Mouse (Mus musculus): Measurements from ENCODE around the gene Cog5. TPM values are rescaled to one million over a fixed set of nuclear protein-coding genes. Genes with fewer than 3 reads are reported as not detected.

Gene Cog5
- polyA plus RNA-seq, 2 experiments, result 6.0 to 7.8 TPM

DNA sequence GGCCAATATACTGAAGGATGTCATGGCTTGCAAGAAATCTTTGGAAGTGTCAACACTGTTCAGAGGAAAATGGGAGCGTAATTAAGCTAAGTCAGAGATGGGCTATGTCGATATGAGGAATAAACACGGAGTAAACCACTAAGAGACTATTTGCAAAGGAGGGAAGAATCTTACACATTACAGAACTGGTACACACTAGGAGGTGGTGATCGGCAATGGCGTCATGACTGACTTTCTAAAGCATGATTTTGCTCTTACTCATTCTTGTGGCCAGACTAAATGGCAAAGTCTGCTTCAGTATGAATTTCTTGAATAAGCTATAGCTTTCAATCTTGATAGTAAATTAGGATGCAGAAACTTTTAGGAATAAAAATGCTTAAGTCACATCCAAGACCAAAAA lies 1.1 kb upstream of the Cog5 start:
- H3K9ac ChIP-seq (replicated peaks), result no peak overlapping the region; the same call in 1 of the 2 replicates
- H3K4me2 ChIP-seq (ENCODE audit: low read depth), result peak overlapping the region; percentile 82
- no peaks in the 10 kb centered on the region for H3K9me3 ChIP-seq (ENCODE audit: control insufficient read depth, low read length)
- 44% methylated on average over 5 of the region's 5 CpGs for WGBS (ENCODE audit: insufficient replicate concordance)
- TF ChIP-seq EP300 (IDR thresholded peaks at IDR 0.05; ENCODE audit: low read depth) (no peak), CTCF (IDR thresholded peaks at IDR 0.05; ENCODE audit: low read depth) (no peak)
- peak overlapping the region; percentile 1 to 84; a peak in 2 of 4 replicates for H3K4me3 ChIP-seq (ENCODE audit: insufficient read depth in 1 of 2, low read depth in 2 of 2, low read length in 2 of 2)
- no peaks in the 10 kb centered on the region for H3K36me3 ChIP-seq (replicated peaks; ENCODE audit: control insufficient read depth, insufficient read depth, low read depth)
- H3K27ac ChIP-seq, result no peak overlapping the region
- ATAC-seq (ENCODE audit: insufficient read depth) (no peak), DNase-seq (ENCODE audit: low read depth in 3 of 3, low spot score in 3 of 3) (no peak)
- H3K27me3 ChIP-seq (ENCODE audit: control insufficient read depth, insufficient read depth, low read length), result no peaks in the 10 kb centered on the region
- H3K4me1 ChIP-seq (replicated peaks; ENCODE audit: control insufficient read depth in 2 of 2, insufficient read depth in 2 of 2, low read length in 1 of 2), result peaks cover 5 to 6% of the 10 kb centered on the region in 2 experiments; a peak in 3 of 4 replicates

DNA sequence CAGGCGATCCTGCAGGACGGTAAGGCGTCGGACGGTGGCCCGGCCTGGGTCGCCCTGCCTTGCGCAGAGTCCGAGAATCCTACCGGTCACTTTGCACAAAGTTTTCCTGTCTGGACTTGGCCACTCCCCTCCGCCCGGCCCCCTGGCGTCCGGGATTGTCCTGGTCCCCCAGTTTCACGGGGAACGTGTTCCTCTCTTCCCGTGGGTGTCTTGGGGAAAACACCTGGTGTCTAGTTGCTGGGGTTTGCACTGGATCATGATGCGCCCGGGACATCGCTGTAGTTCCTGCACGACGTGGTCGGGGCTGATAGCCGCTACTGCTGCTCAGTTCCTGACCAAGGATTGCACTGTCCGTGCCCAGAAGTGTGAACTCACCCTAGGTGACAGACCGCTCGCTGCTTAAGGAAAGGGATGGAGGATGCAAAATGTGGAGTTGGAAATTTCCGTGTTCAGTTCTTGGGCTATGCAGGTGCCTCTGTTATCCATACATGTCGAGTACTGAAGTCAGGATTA lies 352 bp downstream of the Cog5 start:
- Histone ChIP-seq H3K4me2 (ENCODE audit: low read depth) (peak overlapping the region; percentile 82), H3K36me3 (replicated peaks; ENCODE audit: control insufficient read depth, insufficient read depth, low read depth) (no peaks in the 10 kb centered on the region)
- WGBS (ENCODE audit: insufficient replicate concordance), result 1% methylated on average over 29 of the region's 29 CpGs

DNA sequence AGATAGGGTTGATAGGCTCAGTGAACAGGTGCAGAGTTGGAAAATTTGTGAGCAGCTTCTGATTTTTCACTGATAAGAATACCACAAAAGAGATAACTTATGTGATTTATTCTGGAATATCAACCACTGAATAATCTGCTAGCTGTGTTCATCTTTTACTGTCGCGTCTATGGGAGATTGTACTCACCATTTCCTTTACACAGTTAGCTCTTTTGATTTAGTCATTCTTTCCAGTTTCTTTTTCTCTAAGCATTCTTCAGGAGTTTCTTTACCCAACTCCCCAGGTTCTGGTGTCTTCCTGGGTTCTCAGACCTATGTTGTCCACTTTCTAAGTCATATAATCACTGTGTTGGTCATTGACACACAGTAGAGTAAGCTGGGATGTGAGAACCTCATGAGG lies 2.2 kb downstream of the Cog5 start:
- ATAC-seq (ENCODE audit: insufficient read depth) (no peak), DNase-seq (ENCODE audit: low read depth in 3 of 3, low spot score in 3 of 3) (no peak)
- Histone ChIP-seq H3K4me2 (ENCODE audit: low read depth) (no peak overlapping the region), H3K9me3 (ENCODE audit: control insufficient read depth, low read length) (no peaks in the 10 kb centered on the region), H3K9ac (replicated peaks) (no peak overlapping the region), H3K27ac (no peak overlapping the region), H3K36me3 (replicated peaks; ENCODE audit: control insufficient read depth, insufficient read depth, low read depth) (no peaks in the 10 kb centered on the region), H3K4me1 (replicated peaks; ENCODE audit: control insufficient read depth in 2 of 2, insufficient read depth in 2 of 2, low read length in 1 of 2) (peaks cover 5 to 6% of the 10 kb centered on the region in 2 experiments; a peak in 3 of 4 replicates), H3K27me3 (ENCODE audit: control insufficient read depth, insufficient read depth, low read length) (no peaks in the 10 kb centered on the region), H3K4me3 (ENCODE audit: insufficient read depth in 1 of 2, low read depth in 2 of 2, low read length in 2 of 2) (no peak overlapping the region)
- 72% methylated on average over 2 of the region's 2 CpGs for WGBS (ENCODE audit: insufficient replicate concordance)
- TF ChIP-seq EP300 (IDR thresholded peaks at IDR 0.05; ENCODE audit: low read depth) (no peak), CTCF (IDR thresholded peaks at IDR 0.05; ENCODE audit: low read depth) (no peak)

More for the DNA sequence above, 352 bp downstream of the Cog5 start:
- peak; percentile 67 for TF ChIP-seq CTCF (IDR thresholded peaks at IDR 0.05; ENCODE audit: low read depth)
- no peak for TF ChIP-seq EP300 (IDR thresholded peaks at IDR 0.05; ENCODE audit: low read depth)
- peaks cover 5 to 6% of the 10 kb centered on the region in 2 experiments; a peak in 3 of 4 replicates for H3K4me1 ChIP-seq (replicated peaks; ENCODE audit: control insufficient read depth in 2 of 2, insufficient read depth in 2 of 2, low read length in 1 of 2)
- H3K9me3 ChIP-seq (ENCODE audit: control insufficient read depth, low read length), result no peaks in the 10 kb centered on the region
- DNase-seq (ENCODE audit: low read depth in 3 of 3, low spot score in 3 of 3) (peak in 1 of 3 experiments; percentile 33), ATAC-seq (ENCODE audit: insufficient read depth) (peak; percentile 72)
- H3K27ac ChIP-seq, result peak overlapping the region; percentile 16; the same call in 1 of the 2 replicates
- no peaks in the 10 kb centered on the region for H3K27me3 ChIP-seq (ENCODE audit: control insufficient read depth, insufficient read depth, low read length)
- peak overlapping the region; percentile 84 to 86 for H3K4me3 ChIP-seq (ENCODE audit: insufficient read depth in 1 of 2, low read depth in 2 of 2, low read length in 2 of 2)
- peak overlapping the region; percentile 83 for H3K9ac ChIP-seq (replicated peaks)

DNA sequence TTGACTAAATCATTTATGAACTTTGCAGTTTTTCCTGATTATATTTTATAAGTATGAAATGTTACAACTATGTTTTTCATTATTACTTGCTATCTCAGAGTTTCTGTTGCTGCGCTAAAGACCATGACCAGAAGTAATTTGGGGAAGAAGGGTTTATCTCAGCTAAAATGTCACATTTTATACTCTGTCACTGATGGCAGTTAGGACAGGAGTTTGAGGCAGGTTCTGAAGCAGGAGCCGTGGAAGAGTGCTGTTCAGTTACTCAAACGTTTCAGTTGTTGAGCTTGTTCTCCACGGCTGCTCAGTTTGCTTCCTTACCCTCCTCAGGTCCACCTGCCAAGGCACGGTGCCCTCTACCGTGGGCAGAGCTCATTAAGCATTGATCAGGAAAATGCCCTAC lies 11.3 kb downstream of the Cog5 start:
- H3K36me3 ChIP-seq (replicated peaks; ENCODE audit: control insufficient read depth, insufficient read depth, low read depth), result no peaks in the 10 kb centered on the region; the same call in 1 of the 2 replicates
- ATAC-seq (ENCODE audit: insufficient read depth) (no peak), DNase-seq (ENCODE audit: low read depth in 3 of 3, low spot score in 3 of 3) (no peak)
- no peak overlapping the region for H3K4me2 ChIP-seq (ENCODE audit: low read depth)
- no peak overlapping the region for H3K9ac ChIP-seq (replicated peaks)
- TF ChIP-seq CTCF (IDR thresholded peaks at IDR 0.05; ENCODE audit: low read depth), result no peak
- no peak for TF ChIP-seq EP300 (IDR thresholded peaks at IDR 0.05; ENCODE audit: low read depth)
- H3K4me1 ChIP-seq (replicated peaks; ENCODE audit: control insufficient read depth in 2 of 2, insufficient read depth in 2 of 2, low read length in 1 of 2), result no peaks in the 10 kb centered on the region
- no peaks in the 10 kb centered on the region for H3K9me3 ChIP-seq (ENCODE audit: control insufficient read depth, low read length)
- no peak overlapping the region for H3K4me3 ChIP-seq (ENCODE audit: insufficient read depth in 1 of 2, low read depth in 2 of 2, low read length in 2 of 2)
- WGBS (ENCODE audit: insufficient replicate concordance), result 73% methylated on average over 6 of the region's 6 CpGs
- no peak overlapping the region for H3K27ac ChIP-seq
- H3K27me3 ChIP-seq (ENCODE audit: control insufficient read depth, insufficient read depth, low read length), result no peaks in the 10 kb centered on the region

DNA sequence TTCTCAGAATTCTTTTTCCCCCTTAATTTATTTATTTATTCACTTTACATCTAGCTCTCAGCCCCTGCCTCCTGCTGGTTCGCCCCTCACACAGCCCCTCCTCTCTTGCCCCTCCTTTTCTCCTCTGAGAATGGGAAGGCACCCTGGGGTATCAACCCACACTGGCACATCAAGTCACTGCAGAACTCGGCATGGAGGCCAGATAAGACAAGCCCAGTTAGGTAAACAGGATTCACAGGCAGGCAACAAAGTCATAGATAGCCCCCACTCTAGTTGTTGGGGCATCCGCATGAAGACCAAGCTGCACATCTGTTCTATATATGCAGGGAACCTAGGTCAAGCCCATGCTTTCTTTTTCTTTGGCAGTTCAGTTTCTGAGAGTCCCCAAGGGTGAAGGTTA lies 12.5 kb downstream of the Cog5 start:
- H3K4me1 ChIP-seq (replicated peaks; ENCODE audit: control insufficient read depth in 2 of 2, insufficient read depth in 2 of 2, low read length in 1 of 2), result no peaks in the 10 kb centered on the region
- no peaks in the 10 kb centered on the region for H3K9me3 ChIP-seq (ENCODE audit: control insufficient read depth, low read length)
- WGBS (ENCODE audit: insufficient replicate concordance), result 40% methylated on average over 3 of the region's 3 CpGs
- no peak overlapping the region for H3K4me3 ChIP-seq (ENCODE audit: insufficient read depth in 1 of 2, low read depth in 2 of 2, low read length in 2 of 2)
- H3K9ac ChIP-seq (replicated peaks), result no peak overlapping the region
- no peaks in the 10 kb centered on the region for H3K27me3 ChIP-seq (ENCODE audit: control insufficient read depth, insufficient read depth, low read length)
- no peak overlapping the region for H3K27ac ChIP-seq
- H3K36me3 ChIP-seq (replicated peaks; ENCODE audit: control insufficient read depth, insufficient read depth, low read depth), result no peaks in the 10 kb centered on the region; the same call in 1 of the 2 replicates
- ATAC-seq (ENCODE audit: insufficient read depth) (no peak), DNase-seq (ENCODE audit: low read depth in 3 of 3, low spot score in 3 of 3) (no peak)
- TF ChIP-seq EP300 (IDR thresholded peaks at IDR 0.05; ENCODE audit: low read depth), result no peak
- TF ChIP-seq CTCF (IDR thresholded peaks at IDR 0.05; ENCODE audit: low read depth), result no peak
- H3K4me2 ChIP-seq (ENCODE audit: low read depth), result no peak overlapping the region
